Mouse (Mus musculus) bone marrow macrophage, adult 2 months (primary cell): ENCODE results near the gene Ppp6c.

Experiments used
- CTCF ChIP-seq: IDR thresholded peaks from 2 replicates; pipeline ENCODE4 v1.5.1; 2012; ENCODE audit warnings: low read depth, mild to moderate bottlenecking, low read length, moderate library complexity
- POLR2A ChIP-seq: IDR thresholded peaks from 2 replicates; pipeline ENCODE4 v1.6.1; 2012; ENCODE audit warnings: mild to moderate bottlenecking, low read depth, low read length, borderline replicate concordance

GRCm38 (mm10) chr2:39183587-39183986 lies 42.7 kb downstream of the Ppp6c start:
- TF ChIP-seq CTCF, result no peak
- TF ChIP-seq POLR2A, result no peak
